Comparison of ENCODE assay signal across 9 mouse cellular contexts in genomic region chrX:101273410-101273809, GRCm38 (mm10). TPM values are rescaled to one million over a fixed set of nuclear protein-coding genes. Genes with fewer than 3 reads are reported as not detected.
DNase-seq lines count a peak whose midpoint lies in the region; ATAC-seq and TF ChIP-seq lines count a peak whose summit lies in the region.
"Had no signal": no experiment of that assay in that cellular context is flagged by ENCODE, and none has a peak within 500 bp of the region (broad histone marks: within the 10 kb centered on the region; RNA-seq: fewer than 3 reads in every experiment).

No protein-coding gene starts in this region.

- peak overlapping the region; percentile 68 for H3K4me2 ChIP-seq in liver, embryonic 13.5 days

- H3K36me3 ChIP-seq in spleen, adult 2 months (ENCODE audit: control insufficient read depth, insufficient read depth, low read length), result peaks cover 6% of the 10 kb centered on the region; the same call in 1 of the 2 replicates
- H3K36me3 ChIP-seq in forebrain, embryonic 10.5 days (replicated peaks), result peaks cover 31% of the 10 kb centered on the region
- H3K36me3 ChIP-seq in liver, embryonic 13.5 days, result peaks cover 30% of the 10 kb centered on the region

- no peak for DNase-seq in spleen, adult 2 months (ENCODE audit: low read depth in 1 of 2, low spot score in 2 of 2)
- DNase-seq in spleen, postnatal 36 days (ENCODE audit: low spot score in 2 of 2), result no peak
- DNase-seq in forebrain, embryonic 10.5 days (ENCODE audit: extremely low spot score, low spot score), result no peak
- DNase-seq in liver, embryonic 13.5 days, result no peak
- peak; percentile 28 to 48 for DNase-seq in thymus, postnatal 36 days
- DNase-seq in layer of hippocampus, postnatal 10 days (ENCODE audit: low spot score in 2 of 2), result no peak
- DNase-seq in adrenal gland, adult (ENCODE audit: inconsistent age in 2 of 2, low spot score in 1 of 2), result no peak
- DNase-seq in cerebellum, postnatal 14 days, result no peak

- H3K9me3 ChIP-seq in forebrain, embryonic 10.5 days, result no peaks in the 10 kb centered on the region
- H3K9me3 ChIP-seq in liver, embryonic 13.5 days (replicated peaks), result no peaks in the 10 kb centered on the region

- peaks cover 2% of the 10 kb centered on the region; the same call in 1 of the 2 replicates for H3K4me1 ChIP-seq in spleen, adult 2 months (ENCODE audit: control insufficient read depth, insufficient read depth, insufficient read length)
- H3K4me1 ChIP-seq in forebrain, embryonic 10.5 days, result peaks cover 16% of the 10 kb centered on the region
- H3K4me1 ChIP-seq in liver, embryonic 13.5 days (replicated peaks), result peaks cover 24% of the 10 kb centered on the region

- peak overlapping the region; percentile 89 for H3K27ac ChIP-seq in spleen, adult 2 months (ENCODE audit: insufficient read depth, low read length)
- H3K27ac ChIP-seq in forebrain, embryonic 10.5 days, result peak overlapping the region; percentile 89
- H3K27ac ChIP-seq in liver, embryonic 13.5 days, result peak overlapping the region; percentile 89

- TF ChIP-seq POLR2A in spleen, adult 2 months (IDR thresholded peaks at IDR 0.05; ENCODE audit: low read depth, low read length), result no peak

- 53% methylated on average over 6 of the region's 6 CpGs for WGBS in spleen, adult 2 months
- WGBS in forebrain, embryonic 10.5 days, result 16% methylated on average over 6 of the region's 6 CpGs
- WGBS in liver, embryonic 13.5 days (ENCODE audit: insufficient replicate concordance), result 33% methylated on average over 6 of the region's 6 CpGs

- H3K27me3 ChIP-seq in spleen, adult 2 months (ENCODE audit: control insufficient read depth, insufficient read depth, low read length), result no peaks in the 10 kb centered on the region
- H3K27me3 ChIP-seq in forebrain, embryonic 10.5 days (ENCODE audit: poor library complexity, severe bottlenecking), result peaks cover 69% of the 10 kb centered on the region
- H3K27me3 ChIP-seq in liver, embryonic 13.5 days, result no peaks in the 10 kb centered on the region; the same call in 1 of the 2 replicates

- H3K4me3 ChIP-seq in spleen, adult 2 months (ENCODE audit: extremely low read depth, insufficient read depth, insufficient read length), result peak overlapping the region; percentile 60; the same call in 1 of the 2 replicates
- H3K4me3 ChIP-seq in forebrain, embryonic 10.5 days, result peak overlapping the region; percentile 63
- peak overlapping the region; percentile 73 for H3K4me3 ChIP-seq in liver, embryonic 13.5 days (replicated peaks)

- TF ChIP-seq CTCF in spleen, adult 2 months (IDR thresholded peaks at IDR 0.05; ENCODE audit: extremely low read depth, insufficient read depth, insufficient read length, insufficient replicate concordance), result no peak

- ATAC-seq in liver, embryonic 13.5 days (ENCODE audit: low read depth), result no peak

- H3K9ac ChIP-seq in liver, embryonic 13.5 days, result peak overlapping the region; percentile 59

RNA-seq across cellular contexts. Expression of gene Med12, which starts 0.4 kb away (rescaled TPM):
- 236 and 243 TPM in 2 replicates for polyA plus RNA-seq in spleen, adult 2 months (2012; rRNA removed)
- 33.8 and 38.6 TPM in 2 replicates for polyA plus RNA-seq in forebrain, embryonic 10.5 days (2016; fragmentation: Nextera tagmentation; extraction: Ambion mirVana)
- polyA plus RNA-seq in liver, embryonic 13.5 days (2015; fragmentation: Nextera tagmentation; extraction: Ambion mirVana), result 18.4 and 21.1 TPM in 2 replicates
- 10 to 100 TPM; 34.0 to 34.5 TPM for total RNA-seq in layer of hippocampus, postnatal 10 days (2021)

RNA-seq across cellular contexts. Expression of gene Gm20489, which starts 4.6 kb away (rescaled TPM):
- not detected in 2 replicates for polyA plus RNA-seq in spleen, adult 2 months (2012; rRNA removed)
- not detected in 2 replicates for polyA plus RNA-seq in forebrain, embryonic 10.5 days (2016; fragmentation: Nextera tagmentation; extraction: Ambion mirVana)
- 0.08 TPM in 1 of 2 replicates, not detected in the other for polyA plus RNA-seq in liver, embryonic 13.5 days (2015; fragmentation: Nextera tagmentation; extraction: Ambion mirVana)
- not detected for total RNA-seq in layer of hippocampus, postnatal 10 days (2021)
- total RNA-seq: hematopoietic stem cell, adult 5-6 weeks had no signal

RNA-seq across cellular contexts. Expression of gene Il2rg, which starts 5.4 kb away (rescaled TPM):
- 171 and 180 TPM in 2 replicates for polyA plus RNA-seq in spleen, adult 2 months (2012; rRNA removed)
- 2.0 and 2.7 TPM in 2 replicates for polyA plus RNA-seq in forebrain, embryonic 10.5 days (2016; fragmentation: Nextera tagmentation; extraction: Ambion mirVana)
- 9.0 and 11.4 TPM in 2 replicates for polyA plus RNA-seq in liver, embryonic 13.5 days (2015; fragmentation: Nextera tagmentation; extraction: Ambion mirVana)
- total RNA-seq in layer of hippocampus, postnatal 10 days (2021), result 1 to 10 TPM; 2.6 to 3.1 TPM

RNA-seq across cellular contexts. Expression of gene Gm614, which starts 9.6 kb away (rescaled TPM):
- 0.65 and 0.99 TPM in 2 replicates for polyA plus RNA-seq in spleen, adult 2 months (2012; rRNA removed)
- polyA plus RNA-seq in forebrain, embryonic 10.5 days (2016; fragmentation: Nextera tagmentation; extraction: Ambion mirVana), result not detected in 2 replicates
- polyA plus RNA-seq in liver, embryonic 13.5 days (2015; fragmentation: Nextera tagmentation; extraction: Ambion mirVana), result not detected in 2 replicates
- total RNA-seq in layer of hippocampus, postnatal 10 days (2021), result not detected
- total RNA-seq: hematopoietic stem cell, adult 5-6 weeks had no signal

RNA-seq across cellular contexts. Expression of gene Foxo4, which starts 19.1 kb away (rescaled TPM):
- polyA plus RNA-seq in spleen, adult 2 months (2012; rRNA removed), result 28.9 and 29.1 TPM in 2 replicates
- polyA plus RNA-seq in forebrain, embryonic 10.5 days (2016; fragmentation: Nextera tagmentation; extraction: Ambion mirVana), result 1.8 and 1.9 TPM in 2 replicates
- polyA plus RNA-seq in liver, embryonic 13.5 days (2015; fragmentation: Nextera tagmentation; extraction: Ambion mirVana), result 1.5 TPM in 2 replicates
- total RNA-seq in layer of hippocampus, postnatal 10 days (2021), result 10 to 100 TPM; 14.2 to 16.2 TPM

Comparison
In these comparisons a context has a peak if more than half of its experiments do, and no peak if none do; other contexts are left out.
1. DNase-seq: peak in thymus, postnatal 36 days (2 of 2); none in spleen, adult 2 months (0 of 2), spleen, postnatal 36 days (0 of 2), forebrain, embryonic 10.5 days (single experiment), liver, embryonic 13.5 days (single experiment), layer of hippocampus, postnatal 10 days (0 of 2), adrenal gland, adult (0 of 2) and cerebellum, postnatal 14 days (0 of 2).
2. RNA of gene Il2rg, which starts 5.4 kb away (polyA plus RNA-seq): 171 to 180 TPM in spleen, adult 2 months; 9.0 to 11.4 TPM in liver, embryonic 13.5 days and 2.0 to 2.7 TPM in forebrain, embryonic 10.5 days; every median in the first group is over 10 times any median in the second.
3. Peak in every context shown above with its lines, with median percentiles within 50 percentile points of each other: H3K27ac ChIP-seq and H3K4me3 ChIP-seq.